Mouse (Mus musculus) left cerebral cortex, postnatal 14 days (tissue): ENCODE results near the gene Prh1. TPM values are rescaled to one million over a fixed set of nuclear protein-coding genes. Genes with fewer than 3 reads are reported as not detected.
"Not testable (repeated sequence)": the region's sequence is repeated elsewhere in the genome, so short reads cannot be mapped to it uniquely, and the experiment has no call there.

Source experiments
- DNase-seq, 2 experiments: peaks; one replicate each; pipeline ENCODE4 v3.0.0; 2021 to 2022; ENCODE audit warnings: low spot score in 2 of 2, mixed read lengths in 1 of 2
- intact Hi-C: fragments of 180-260 bp; cut with DNase I; formaldehyde crosslinking; loops from one replicate; pipeline ENCODE4 v1.15.1; 2025
- long read RNA-seq, 2 experiments: library from polyadenylated mRNA; stranded (forward); transcript quantifications; one replicate each; pipeline ENCODE4 v2.0.0; 2021
- total RNA-seq, 2 experiments: library from RNA; stranded (reverse); gene quantifications; 2 replicates each; pipeline ENCODE4 v1.2.3; 2021

Gene Prh1
- total RNA-seq = not detected
- long read RNA-seq, experiment 1 = 0 reads
- long read RNA-seq, experiment 2 = 0 reads

DNA sequence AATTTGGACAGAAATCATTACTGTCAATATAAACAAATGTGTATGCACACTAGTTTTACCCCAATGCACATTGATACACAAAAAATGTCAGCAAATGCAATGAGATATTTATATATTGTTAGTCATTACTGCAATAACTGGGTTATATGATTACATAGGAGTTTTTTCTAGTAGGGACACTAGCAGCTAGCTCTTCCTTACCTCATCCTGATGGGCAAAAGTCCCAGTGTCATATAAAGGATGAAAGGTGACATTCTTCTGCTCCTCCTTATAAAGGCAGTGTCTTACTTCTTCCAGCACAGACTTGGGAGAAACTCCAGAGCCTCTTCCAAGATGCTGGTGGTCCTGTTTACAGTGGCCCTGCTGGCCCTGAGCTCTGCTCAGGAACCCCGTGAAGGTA lies at the start of gene Prh1:
Prh1 (plus strand) TSS at position 301 of the 400 bp plus-strand sequence.
- intact Hi-C loops, DNase-seq: not testable (repeated sequence)

- intact Hi-C loops, DNase-seq: not testable (repeated sequence)
These were observed 26.0 kb downstream of the Prh1 start, which contains the start of gene Prp2 for GRCm38 (mm10) chr6:132595613-132596012. Prp2 (plus strand) TSS chr6:132595913.

Other genes starting within 250 kb of the Prh1 start
- gene Gm8882, start 205.7 kb upstream of the Prh1 start, total RNA-seq = not detected
- gene Prp2, start 26.1 kb downstream of the Prh1 start, total RNA-seq = not detected
- gene A630073D07Rik, start 81.7 kb downstream of the Prh1 start, total RNA-seq = not detected
- gene Tas2r120, start 87.1 kb downstream of the Prh1 start, total RNA-seq = not detected
- not detected for gene Tas2r121, start 131.2 kb downstream of the Prh1 start, total RNA-seq
- gene Tas2r122, start 142.1 kb downstream of the Prh1 start, total RNA-seq = not detected
- not detected for gene Tas2r115, start 168.2 kb downstream of the Prh1 start, total RNA-seq
- not detected for gene Tas2r124, start 184.9 kb downstream of the Prh1 start, total RNA-seq
- gene Tas2r102, start 192.3 kb downstream of the Prh1 start, total RNA-seq = not detected
- not detected for gene Tas2r136, start 208.4 kb downstream of the Prh1 start, total RNA-seq
- not detected for gene Tas2r117, start 233.0 kb downstream of the Prh1 start, total RNA-seq